Mouse (Mus musculus): ENCODE measurements around the gene Polg2.

DNA sequence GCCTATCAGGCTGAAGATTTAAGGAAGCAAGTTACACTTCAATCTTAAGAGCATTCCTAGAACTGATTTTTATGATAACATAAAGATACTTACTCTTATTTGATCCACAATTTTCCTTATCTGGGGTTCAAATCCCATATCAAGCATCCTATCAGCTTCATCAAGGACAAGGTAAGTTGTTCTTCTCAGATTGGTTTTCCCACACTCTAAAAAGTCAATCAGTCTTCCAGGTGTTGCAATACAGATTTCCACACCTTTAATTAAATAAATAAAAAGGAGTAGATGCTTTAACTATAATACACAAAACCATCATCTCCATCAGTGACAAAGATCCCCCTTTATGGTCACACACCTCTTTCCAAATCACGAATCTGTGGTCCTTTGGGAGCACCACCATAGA lies 5.7 kb upstream of the Polg2 start:
- TF ChIP-seq CTCF (conservative IDR thresholded peaks at IDR 0.05; ENCODE audit: low read length) (no peak), NANOG (IDR thresholded peaks at IDR 0.05; ENCODE audit: borderline replicate concordance, low read length) (no peak)

Measured in E14TG2a.4 (cell line).